Mouse (Mus musculus) kidney, postnatal 25 days (tissue): Measurements from ENCODE around the gene Prn.

Experiments used
- DNase-seq, 2 experiments: peaks; one replicate each; pipeline ENCODE4 v3.0.0; 2021; ENCODE audit warnings: mixed read lengths in 2 of 2

Prn gene

DNA sequence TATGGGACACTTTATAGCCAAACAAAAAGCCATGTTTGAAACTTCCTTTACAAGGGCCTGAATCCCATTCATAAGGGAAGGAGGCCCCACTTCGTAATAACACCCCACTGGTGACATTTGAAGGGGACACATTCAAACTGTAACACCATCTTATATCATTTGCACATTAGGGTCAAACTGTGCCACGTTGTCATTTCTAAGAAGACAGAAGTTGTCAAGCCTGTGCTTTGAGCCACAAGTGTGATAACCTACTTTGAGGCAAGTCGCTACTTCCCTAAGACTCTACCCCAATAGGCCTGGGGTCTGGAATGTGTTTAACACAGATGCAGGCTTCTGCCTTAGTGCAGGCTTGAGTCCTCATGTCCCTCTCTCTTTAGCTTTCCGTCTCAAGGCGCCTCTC lies 2.4 kb upstream of the Prn start:
- DNase-seq, result no peak

DNA sequence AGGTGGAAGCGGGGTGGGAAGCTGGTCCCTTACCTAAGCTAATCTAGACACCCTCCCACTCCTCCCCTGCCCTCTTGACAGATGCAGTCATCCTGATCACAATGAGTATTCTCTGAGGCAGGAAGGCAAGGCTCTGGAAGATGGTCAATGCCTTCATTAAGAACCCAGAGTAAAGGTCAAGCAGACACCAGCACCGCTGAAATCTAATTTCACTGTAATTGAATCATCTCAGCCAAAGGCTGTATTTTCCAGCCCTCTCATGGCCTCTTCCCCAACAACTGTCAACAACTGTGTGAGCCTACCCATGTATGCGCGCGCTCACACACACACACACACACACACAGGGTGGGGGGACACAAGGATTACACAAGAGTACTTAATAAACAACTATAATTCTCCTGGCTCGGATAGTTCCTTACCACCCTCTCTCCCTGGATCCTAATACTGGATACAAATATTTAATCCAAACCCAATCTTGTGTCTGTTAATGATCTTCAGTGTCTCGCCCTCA lies 1.4 kb upstream of the Prn start:
- peak; percentile 28 to 67 for DNase-seq

DNA sequence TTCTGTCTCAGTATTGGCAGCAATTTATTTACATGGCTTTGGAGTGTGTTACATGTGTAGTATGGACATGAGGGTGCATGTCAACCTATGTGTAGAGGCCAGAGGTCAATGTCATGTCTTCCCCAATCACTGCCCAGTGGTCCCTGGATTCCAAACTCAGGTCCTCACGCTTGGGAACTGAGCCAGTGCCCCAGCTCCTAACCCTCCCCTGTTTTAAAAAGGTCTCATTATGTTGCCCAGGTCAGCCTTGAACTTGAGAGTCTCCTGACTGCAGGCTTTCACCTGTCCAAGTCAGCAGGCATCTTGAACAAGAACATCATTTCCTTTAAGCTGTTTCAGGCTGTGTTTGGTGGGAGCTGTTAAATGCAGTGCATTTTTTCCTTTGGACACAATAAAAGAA lies 851 bp upstream of the Prn start:
- no peak for DNase-seq

DNA sequence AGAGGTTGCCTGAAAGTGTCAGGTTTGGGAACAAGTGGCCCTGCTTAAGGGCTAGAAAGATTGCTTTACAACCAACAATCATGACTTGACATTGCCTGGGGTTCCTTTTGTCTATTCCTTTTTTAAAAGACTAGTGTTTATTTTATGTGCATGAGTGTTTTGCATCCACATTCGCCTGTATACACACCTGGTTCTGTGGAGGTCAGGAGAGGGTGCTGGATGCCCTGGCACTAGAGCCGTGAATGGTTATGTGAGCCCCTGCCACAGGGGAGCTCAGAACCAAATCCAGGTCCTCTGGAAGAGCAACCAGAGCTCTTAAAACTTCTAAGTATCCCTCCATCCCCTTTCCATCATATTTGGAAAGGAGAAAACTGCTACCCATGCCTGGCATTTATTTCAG lies 1.1 kb downstream of the Prn start:
- no peak for DNase-seq

DNA sequence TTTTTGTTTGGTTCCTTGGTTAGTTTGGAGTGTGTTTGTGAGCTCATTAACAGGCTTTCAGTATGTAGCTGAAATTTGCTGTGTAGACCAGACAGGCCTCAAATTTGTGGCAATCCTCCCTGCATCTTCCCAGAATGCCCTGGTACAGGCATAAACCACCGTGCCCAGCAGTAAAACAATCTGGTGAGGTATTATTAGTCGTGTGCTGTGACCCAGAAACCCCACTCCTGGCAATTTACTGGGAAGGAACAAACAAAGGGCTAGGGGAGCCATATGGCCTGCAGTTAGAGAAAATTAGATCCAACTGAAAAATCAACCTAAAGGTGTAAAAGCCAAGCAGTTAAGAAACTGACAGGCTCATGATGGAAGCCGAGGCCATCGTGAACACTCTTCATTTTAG lies 1.6 kb downstream of the Prn start:
- DNase-seq, result no peak

DNA sequence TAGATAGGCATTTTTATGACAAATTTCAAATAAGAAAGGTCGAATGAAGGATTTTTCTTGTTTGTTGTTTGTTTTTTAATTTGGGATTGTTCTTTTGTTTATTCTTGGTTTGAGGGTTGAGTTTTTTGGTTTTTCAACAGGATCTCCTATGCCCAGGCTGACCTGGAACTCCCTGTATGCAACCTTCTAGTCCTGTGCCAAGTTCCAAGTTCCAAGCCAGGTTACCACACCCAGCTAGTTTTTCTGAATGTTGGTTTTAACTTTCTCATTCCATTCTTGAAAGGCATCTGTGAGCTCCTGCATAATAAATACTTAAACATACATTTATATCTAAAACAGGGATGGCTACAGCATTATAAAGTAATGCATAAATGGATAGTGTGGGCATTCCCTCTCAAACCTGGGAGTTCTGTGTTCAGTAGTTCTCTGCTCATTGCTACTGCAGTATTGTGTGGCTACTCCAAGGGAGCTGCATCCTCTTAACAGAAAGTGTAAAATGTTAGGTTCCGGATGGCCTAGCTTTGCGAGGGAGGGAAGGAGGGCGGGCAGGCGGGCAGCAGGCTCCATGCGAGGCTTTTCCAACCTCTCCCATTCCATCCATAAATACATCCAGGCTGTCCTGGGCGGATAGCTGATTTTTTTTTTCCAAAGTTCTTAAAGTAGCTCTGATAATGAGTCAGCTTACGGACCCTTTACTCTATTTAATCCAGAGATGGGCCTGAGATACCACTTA lies 2.9 kb downstream of the Prn start:
- DNase-seq, result peak in 1 of 2 experiments; percentile 20

DNA sequence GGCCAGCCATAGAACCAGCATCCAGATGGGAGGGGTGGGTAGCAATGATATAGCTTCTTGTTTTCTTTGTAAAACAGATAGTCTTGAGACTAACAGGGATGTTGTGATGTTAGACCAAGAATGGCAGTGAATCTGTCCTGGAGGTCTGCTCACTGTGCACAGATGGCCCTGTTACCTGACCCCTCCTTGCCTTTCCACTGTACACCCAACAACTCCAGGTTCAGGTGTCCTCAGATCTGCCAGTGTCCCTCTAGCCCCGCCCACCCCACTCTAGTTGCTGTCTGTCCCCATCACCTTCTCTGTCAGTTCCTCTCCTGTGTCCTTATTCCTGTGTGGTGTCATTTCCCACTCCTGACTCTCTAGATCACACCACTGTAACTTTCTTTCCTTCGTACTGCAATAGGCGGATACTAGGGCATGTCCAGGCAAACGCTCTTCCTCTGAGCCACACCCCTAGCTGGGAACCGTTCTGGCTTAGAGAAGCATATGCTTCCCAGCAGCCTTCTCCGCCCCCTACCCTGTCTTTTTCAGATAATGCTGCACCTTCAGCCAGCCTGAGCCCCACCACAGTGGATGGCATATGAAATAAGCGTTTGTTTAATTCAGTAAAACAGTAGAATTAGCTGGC lies 22.6 kb downstream of the Prn start:
- DNase-seq, result no peak

DNA sequence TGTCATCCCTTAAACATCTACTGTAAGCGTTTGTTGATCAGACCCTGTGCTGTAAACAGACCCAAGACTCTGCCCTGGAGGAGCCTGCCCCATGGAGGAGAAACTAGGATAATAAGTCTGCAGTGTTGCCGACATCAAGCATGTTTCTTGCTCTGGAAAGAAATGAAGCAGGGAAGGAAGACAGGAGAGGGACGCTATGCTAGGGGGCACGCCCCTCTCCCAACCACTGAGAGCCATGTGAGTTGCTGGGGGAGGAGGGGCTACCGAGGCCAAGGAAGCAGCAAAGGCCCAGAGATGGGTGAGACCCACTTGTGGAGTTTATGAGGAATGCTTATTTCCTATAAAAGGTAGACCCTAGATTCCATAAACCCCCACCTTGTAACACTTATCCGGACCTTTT lies 23.3 kb downstream of the Prn start:
- DNase-seq, result no peak

DNA sequence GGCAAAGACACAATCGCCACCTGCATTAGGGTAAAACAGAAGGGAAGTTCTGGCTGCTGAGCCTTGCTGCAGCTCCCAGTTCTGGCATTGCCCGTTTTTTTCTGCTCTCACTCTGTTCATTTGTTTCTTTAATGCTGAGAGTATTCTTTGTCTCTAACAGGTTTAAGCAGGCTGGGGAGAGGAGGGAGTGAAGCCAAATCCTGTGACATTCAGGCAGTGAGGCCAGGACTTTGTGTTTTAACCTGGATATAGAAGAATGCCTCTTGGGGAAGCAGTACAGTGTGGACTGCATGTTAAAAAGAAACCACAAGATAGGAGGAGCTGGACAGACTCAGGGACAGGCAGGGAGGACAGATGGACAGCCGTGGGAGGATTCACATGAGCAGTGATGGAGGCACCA lies 23.8 kb downstream of the Prn start:
- DNase-seq, result peak in 1 of 2 experiments; percentile 21

DNA sequence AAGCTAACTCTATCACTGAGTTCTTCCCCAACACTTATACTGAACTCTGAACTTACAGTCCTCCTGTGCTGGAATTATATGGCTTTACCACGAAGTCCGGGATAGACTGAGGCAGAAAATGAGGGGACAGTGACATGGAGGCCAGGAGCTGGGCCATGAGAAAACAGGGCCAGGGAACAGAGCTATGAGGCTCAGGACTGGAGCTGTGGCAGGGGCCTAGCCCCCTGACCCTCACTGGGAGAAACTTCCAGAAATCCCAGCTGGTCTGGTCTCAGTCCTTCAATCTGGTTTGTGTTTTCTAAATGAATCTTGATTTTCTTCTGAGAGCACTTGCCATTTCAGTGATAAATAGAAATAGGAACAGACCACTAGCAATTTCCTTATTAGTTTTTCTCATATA lies 24.5 kb downstream of the Prn start:
- no peak for DNase-seq

DNA sequence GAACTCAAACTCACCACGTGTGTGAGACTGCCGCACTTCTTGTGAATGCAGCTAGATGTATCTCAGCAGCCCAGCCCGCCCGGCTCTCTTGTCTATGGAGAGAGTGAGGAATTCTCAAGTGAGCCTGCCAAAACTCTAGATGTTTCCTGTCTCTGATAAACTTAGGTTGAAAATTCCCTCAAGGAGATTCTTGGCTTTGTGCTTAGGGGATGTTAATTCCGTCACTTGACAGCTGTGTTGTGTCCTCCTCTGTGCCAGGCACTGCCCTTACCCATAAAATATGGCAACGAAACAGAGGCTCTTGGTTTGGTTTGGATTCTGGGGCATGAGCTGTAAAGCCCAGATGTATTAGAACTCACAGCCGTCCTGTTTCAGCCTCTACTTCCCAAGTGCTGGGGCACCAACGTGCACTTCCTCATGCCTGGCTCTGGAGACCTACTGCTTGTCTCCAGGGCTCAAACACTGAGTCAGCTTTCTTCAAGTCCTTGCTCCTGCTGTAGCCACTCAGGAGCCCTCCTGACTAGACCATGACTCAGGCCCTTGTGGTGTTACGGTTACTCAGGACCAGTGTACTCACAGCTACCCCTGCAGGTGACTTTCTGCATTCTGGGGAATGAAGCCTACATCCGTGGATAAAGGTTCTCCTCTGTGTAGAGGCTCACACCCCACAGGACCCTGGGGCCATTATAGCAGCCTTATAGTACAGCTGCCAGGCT lies 25.8 kb downstream of the Prn start:
- DNase-seq, result no peak

DNA sequence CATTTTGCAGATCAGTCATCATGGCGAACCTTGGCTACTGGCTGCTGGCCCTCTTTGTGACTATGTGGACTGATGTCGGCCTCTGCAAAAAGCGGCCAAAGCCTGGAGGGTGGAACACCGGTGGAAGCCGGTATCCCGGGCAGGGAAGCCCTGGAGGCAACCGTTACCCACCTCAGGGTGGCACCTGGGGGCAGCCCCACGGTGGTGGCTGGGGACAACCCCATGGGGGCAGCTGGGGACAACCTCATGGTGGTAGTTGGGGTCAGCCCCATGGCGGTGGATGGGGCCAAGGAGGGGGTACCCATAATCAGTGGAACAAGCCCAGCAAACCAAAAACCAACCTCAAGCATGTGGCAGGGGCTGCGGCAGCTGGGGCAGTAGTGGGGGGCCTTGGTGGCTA lies 26.7 kb downstream of the Prn start:
- DNase-seq, result no peak

DNA sequence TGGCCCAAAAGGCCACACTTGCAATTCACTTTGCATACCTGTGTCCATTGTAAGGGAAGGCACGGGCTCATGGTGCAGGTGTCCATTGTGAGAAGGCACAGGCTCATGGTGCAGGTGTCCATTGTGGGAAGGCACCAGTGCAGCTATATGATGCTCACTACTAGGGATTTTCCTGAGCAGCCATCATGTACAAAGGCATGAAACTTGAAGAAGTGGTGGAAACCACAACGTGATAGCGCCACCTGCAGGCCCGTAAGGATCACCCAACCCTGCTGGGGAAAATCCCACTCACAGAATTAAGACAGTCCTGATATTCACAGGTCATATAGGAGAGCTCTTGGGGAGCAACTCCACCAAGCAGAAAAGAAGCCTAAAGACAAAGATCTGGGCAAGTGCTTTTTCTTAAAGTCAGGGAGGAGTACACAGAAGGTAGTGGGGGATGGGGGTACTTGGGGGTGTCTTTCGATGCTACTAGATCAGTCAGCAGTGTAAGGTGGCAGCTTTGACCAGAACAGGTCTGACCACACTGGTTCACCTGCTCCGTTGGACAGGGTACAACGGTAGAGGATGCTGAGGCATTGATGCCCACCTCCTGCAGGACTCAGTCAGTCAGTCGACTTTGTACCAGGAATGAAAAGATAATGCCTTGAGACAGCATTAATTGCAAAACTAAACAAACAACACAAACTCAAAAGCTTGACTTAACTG lies 29.8 kb downstream of the Prn start:
- peak; percentile 68 to 75 for DNase-seq

DNA sequence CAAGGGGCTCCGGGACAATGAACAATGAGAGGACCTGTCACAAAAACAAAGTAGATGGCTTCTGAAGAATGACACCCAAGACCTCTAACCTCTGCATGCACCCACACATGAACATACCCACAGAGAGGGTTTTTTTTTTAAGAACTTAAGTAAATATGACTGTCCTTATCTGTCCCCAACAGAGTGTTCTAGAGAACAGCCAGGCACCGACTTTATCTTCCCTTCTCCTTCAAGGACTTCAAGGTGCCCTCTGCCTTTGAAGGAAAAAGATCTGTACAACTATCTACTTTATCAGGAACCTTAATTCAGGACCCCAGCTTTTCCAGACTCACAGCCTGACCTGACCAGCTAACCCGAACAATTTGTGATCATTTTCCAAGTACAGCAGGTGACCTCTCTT lies 30.7 kb downstream of the Prn start:
- peak in 1 of 2 experiments; percentile 1 for DNase-seq

DNA sequence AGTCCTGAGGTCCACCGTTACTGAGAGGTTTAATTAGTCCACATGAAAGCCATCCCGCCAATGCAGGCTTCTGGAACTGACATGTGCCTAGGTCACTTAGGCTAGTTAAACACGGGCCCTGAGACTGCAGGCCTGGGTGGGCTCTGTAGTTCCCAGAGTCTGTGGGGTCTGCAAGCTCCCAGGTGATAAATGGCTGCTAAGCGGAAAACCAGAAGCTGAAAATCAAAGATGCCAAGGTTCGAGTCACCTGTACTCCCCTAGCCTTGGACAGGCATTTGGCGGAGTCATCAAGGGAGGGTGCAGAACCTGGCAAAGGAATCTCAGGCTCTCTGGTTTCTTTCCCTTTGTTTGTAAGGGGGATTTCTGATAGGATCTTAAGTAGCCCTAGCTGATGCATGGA lies 31.7 kb downstream of the Prn start:
- peak in 1 of 2 experiments; percentile 28 for DNase-seq

DNA sequence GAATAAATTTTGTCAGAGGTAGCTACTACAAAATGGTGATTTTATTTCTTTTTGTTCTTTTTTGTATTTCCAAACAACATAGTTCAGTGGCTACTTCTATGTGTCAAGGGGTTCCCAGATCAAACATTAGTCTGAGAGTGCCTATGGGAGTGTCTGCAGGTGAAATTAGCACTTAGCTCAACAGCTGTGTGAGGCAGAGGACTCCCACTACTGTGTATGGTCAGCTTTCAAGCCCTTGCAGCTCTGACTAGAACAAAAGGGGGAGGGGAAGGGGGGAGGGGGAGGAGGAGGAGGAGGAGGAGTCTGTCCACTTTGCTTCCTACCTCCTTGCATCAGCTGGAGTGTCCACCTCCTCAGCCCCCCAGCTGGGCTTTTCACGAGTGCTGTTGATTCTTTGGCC lies 34.6 kb downstream of the Prn start:
- DNase-seq, result peak; percentile 0 to 9

DNA sequence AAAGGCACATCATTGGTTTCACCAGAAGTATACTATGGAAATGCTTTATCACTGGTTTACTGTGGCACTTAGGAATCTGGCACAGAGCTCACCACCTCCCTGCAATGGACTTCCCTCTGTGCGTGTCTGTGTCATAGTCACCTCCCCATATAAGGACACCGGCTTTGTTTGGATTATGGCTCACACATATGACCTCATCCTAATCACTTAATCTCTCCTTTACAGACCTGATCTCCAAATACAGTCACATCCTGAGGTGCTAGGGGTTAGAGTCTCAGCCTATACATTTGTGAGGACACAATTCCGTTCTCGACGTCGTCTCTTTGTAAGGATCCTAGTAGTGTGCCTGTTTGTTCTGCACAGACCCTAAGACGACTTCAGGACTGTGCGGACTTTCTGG lies 35.5 kb downstream of the Prn start:
- DNase-seq, result peak; percentile 0 to 7

DNA sequence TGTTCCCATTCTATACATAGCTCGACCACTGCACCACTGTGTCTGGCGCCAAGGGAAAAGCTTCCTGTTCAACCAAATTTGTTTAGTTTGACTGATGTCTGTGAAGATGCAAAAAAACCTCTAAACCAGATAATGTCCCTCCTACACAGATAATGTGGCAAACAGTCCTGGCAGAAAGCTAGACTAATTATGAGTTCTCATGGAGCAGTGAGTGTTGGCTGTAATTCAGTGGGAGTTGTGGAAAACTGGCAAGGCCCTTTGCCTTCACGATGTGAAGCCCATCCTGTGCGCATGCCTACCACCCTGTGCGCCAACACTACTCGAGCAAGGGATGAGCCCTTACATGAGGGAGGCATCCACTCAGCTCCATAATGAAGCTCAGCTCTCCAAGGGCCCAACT lies 36.0 kb downstream of the Prn start:
- DNase-seq, result peak; percentile 0 to 17

DNA sequence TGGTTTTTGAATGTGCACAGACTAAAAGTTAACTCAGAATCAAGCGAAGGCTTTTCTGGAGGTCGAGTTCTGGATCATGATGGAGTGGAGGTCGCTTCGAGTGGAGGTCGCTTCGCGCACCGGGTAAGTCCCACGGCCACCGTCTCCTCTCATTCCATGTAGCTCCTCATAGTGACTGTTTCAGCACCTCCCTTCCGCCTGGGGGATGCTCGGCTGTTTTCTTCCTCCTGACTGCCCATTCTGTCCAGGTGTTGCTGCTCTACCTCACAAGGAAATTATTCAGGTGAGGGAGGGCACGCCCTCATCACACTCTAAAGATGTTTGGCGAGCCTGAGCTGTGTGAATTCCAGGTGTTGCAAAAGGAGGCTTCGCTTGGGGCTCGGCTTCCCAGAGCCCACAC lies 36.6 kb downstream of the Prn start:
- DNase-seq, result peak in 1 of 2 experiments; percentile 2

DNA sequence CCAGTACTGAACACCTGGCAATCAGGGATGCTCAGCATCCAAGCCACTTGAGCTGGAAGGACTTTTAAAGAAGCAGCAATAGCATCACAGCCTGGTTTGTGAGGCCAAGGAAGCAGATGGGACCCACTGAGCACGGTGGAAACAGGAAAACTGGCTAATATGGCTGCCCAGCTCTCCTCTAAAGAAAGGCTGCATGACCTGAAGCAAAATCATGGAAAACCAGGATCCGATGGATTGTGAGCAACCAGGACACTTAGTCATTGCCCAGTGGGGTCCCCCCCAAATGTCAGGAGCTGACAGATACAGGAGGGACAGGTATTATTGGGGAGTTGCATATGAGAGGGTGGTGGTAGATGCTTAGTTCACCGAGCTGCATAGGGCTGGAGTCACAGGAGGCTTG lies 38.4 kb downstream of the Prn start:
- no peak for DNase-seq

DNA sequence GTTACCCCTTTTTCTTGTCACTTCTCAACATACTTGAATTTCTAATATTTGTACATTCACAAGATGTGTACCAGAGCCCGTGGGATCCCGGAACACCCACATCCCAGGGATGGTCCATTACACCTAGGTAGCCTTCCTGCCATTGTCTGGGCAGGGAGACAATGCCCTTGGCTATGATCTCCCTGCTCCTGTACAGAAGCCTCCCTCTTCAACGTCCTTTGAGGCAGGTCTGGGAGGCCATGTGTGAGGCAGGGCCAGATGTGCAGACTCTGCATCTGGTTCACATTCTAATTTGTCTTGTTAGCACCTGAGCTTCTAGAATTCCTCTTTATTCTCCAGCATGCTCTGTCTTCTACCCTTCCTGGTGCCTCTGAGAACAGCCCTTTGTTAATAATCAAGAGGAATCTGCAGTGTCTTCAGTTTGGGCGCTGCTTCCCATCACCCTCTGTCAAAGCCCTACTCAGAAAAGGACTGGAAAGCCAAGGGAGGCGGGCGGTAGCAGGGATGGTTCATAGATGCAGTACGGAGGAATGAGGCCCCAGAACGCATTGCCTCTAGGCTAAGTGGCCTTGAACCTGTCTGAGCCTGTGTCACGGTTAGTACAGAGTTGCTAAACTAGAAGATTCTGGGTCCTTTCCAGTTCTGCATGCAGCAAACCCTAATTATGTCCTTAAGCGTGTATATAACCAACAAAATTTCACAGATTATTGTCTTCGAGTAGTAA lies 39.3 kb downstream of the Prn start:
- no peak for DNase-seq

DNA sequence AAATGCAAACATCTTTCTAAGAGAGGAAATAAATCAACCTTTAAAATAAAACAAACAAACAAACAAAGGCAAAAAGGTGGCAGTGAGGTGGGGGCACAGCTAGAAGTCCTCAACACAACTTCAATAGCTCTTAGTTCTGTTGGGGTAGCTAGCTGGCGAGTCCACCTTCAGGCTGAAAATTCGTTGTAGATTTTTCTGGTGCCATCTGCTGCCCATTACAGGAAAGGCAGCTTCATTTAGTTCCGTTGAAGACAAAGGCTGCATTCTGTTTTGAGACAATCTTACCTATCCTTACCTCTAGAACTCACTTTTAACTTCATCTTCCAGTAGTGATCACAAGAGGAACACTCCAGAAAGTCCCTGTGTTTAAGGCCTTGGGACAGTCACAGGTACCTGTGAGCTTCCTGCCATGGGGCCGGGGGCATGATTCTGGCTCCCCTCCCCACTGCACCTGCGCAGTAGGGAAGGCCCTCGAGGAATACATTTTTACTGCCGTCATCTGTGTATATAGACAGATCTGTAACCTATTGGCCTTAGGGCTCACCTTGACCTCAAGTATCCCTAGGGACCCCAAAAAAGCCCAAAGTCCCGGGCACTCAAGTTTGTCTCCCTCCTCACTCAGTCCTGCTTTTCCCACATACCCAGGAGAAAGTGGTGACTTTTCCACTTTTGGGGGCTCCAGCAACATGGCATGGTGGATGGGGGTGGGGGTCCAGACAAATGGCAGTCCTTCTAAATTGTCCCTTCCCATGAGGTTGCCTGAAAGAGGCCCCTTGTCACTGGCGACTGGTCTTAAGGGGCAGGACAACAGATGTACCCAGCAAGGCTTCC lies 40.2 kb downstream of the Prn start:
- DNase-seq, result peak in 1 of 2 experiments; percentile 76
